Mouse (Mus musculus) activated CD4-positive, CD25-positive, alpha-beta regulatory T cell, adult 4 months (primary cell): ENCODE measurements around the gene Primpol. TPM values are rescaled to one million over a fixed set of nuclear protein-coding genes. Genes with fewer than 3 reads are reported as not detected.
"Not testable (repeated sequence)": the region's sequence is repeated elsewhere in the genome, so short reads cannot be mapped to it uniquely, and the experiment has no call there.

Experiments used
- ATAC-seq: one replicate; pipeline ENCODE4 v1.8.0; 2017
- polyA plus RNA-seq, 2 experiments: library from polyadenylated mRNA; unstranded; fragments of 100-300 nt; shearing (Covaris generic); gene quantifications; one replicate each; pipeline ENCODE4 v1.2.1; 2017

The Primpol gene
- polyA plus RNA-seq, 2 experiments from 2014 or later, result 30.0 to 37.4 TPM

DNA sequence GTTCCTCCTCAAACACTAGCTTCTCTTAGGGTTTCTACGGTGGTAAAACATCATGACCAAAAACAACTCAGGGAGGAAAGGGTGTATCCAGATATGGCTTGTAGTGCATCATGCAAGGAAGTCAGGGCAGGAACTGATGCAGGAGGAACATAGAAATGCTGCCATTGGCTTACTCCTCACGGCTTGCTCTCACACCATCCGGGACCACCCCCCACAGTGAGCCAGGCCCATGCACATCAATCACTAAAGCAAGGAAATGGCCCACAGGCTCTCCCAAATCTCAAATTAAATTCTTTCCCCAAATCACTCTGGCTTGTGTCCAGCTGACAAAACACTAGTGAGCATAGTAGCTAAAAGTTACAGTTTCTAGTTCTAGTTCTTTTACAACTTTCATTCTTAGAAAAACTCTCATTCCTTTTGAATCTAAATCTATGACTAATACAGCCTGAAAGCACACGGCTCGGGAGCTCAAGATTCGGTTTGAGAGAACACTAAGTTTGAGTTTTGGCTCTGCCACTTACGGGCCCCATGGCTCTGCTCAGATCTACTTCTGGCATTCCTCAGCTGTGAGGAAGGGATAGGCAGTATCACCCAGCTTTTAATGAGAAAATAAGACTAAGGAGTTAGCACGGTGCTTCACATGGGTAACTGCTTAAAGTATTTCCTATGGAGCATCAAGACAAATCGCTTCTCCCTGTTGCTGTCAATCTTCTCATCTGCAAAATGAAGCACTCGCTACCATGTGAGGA lies 15.9 kb downstream of the Primpol start:
- no peak for ATAC-seq

DNA sequence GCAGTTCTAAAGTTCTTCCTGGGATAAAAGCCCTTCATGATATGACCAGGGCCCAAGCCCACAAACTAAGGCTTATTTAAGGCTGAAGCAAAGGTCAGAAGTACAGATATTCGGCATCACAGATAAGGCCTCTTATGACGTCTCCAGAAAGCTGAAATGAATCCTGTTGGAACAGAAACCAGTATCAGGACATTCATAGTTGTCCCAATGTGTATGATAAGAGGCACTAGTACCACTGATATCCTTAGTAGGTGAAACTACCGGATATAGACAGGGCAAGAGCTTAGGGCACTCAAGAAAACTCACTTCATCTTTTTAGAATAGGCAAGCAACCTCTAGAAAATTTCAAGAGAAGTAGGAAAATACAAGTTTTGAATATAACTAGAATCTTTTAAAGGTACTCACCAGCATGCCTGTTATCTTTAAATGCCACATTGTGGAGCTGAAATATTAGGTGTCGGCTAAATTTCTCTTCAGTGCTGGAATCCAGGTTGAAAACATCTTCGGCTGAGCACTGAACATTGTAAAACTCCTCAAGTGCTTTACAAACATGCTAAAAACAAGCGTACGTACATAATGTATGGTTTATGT lies 17.6 kb downstream of the Primpol start:
- ATAC-seq, result no peak

DNA sequence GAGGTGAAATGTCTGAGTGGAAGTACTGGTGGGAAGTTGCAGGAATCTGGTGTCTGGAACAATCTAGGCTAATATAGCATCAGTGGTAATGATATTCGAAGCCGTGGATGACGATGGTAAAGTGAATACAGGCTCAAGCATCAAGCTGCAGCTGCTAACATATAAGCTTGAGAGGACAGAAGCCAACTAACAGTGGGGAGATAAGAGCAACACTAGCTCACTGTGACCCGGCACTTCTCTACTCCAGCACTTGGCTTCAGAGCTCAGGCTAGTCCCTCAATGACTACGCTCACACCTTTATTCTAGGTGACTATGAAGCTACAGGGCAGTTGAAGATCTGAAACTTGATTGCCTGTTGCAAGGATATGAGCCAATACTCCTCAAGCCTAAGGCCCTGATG lies 18.3 kb downstream of the Primpol start:
- no peak for ATAC-seq

DNA sequence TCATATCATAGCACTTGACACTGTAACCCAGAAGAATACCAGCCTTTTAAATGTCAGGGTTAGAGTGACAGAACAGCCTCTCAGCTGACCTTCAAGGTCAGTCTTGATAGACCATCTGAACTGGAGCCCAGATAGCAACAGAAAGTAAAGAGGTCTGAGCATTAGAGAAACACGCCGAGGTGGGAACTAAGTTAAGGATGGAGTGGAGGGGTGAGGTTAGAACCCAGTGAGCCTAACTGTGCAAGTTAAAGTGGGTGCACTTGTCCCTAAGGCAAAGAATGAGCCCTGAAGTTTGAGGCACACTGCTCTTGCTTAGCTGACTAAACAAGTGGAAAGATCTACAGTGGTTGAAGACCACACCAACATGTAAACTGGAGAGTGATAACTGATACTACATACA lies 18.9 kb downstream of the Primpol start:
- ATAC-seq, result no peak

DNA sequence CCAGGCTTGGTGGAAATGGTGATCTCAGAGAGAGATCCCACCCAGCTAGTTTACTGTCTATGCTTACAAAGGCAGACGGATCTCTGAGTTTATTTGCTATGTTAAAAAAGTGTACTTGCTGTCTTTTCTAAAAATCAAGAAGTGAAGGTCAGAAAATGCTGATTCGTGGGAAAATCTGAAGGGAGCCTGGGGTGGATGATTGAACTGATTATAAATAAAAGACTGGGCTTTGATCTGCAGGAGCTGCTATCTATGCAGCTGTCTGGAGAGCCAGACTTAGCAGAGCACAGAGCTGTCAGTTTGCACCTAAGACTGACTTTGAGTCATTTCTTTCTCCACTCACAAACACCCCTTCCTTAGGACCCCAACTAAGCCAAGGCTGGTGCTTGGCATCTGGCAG lies 19.6 kb downstream of the Primpol start:
- no peak for ATAC-seq

DNA sequence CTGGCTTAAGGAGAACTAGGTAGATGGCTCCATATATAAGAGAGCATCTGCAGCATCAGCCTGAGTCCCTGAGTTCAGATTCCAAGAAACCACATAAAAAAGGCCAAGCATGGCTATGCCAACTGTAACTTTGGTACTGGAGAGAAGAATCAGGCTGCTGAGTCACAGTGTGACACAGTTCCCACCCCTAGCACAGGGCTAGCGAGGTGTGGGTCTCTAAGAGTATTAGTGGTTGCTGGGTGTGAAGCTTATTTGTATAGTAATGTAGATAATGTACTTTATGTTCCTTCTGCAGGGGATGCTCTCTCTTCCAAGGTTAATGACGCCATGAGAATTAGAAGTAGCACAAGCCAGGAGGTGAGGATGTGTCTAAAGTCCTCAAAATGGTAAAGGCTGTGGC lies 20.5 kb downstream of the Primpol start:
- no peak for ATAC-seq

DNA sequence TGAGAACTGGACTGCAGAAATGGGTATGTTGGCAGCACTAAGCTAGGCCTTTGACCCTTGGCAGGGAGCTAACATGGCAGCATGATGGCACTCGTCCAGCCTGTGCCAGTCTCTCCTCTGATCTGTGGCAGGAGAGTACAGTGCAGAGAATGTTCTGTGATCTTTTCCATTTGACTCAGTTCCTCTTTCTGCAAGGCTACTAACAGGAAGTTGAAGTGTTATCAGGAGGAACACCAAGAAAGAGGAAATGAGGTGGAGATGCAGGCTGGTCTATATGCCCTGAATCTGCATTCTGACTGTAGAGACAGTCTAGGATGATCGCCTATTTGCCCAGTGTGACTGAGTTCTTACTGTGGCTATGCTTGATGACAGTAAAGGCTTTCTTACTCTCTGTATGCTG lies 21.4 kb downstream of the Primpol start:
- ATAC-seq, result no peak

DNA sequence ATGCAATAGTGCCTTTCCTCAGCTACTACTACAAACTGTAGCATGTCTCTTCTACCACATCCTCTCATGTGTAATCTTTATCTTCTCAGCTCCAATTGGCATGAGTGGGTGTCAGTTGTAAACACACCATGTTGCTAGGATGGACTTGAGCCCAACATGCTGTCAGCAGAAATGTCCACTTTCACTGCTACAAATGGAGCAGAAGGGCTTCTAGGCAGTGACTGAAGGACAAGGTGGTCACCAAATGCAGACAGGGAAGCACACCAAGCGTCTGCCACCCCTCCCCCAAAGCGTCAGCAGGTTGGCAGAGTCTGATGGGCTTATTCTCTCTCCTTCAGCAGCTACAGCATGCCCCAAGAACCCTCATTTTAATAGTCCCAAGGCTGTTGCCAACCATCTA lies 23.2 kb downstream of the Primpol start:
- no peak for ATAC-seq

DNA sequence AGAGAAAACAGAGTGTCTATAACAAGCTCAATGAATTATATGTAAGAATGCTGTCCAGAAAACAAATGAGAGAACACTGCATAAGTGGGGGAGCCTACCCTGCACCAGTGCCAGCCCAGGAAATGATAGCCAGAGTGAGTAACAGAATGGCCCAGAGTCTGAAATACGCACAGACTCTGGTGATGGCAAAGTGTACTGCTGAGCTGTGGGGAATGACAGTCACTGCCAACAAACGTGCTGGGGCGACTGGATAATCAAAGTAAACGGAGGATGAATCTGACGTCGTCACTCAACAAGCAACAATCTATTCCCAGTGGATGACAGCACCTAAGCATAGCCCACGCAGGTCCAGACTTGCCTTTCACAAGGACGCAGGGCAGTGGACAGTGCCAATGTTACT lies 23.9 kb downstream of the Primpol start:
- ATAC-seq, result no peak

DNA sequence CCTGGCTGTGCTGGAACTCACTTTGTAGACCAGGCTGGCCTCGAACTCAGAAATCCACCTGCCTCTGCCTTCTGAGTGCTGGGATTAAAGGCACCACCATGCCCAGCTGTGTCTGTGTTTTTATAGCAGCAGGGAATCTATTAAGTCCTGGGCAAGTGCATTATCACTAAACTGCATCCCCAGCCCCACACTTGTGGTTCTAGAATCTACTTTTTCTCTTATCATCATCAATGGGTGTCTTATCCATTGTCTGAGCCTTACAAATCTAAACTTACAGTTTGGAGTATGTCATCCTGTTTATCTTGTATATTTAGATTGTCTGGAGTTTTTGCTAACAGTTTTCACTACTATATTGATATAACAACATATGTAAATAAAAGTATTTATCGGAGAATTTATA lies 28.3 kb downstream of the Primpol start:
- ATAC-seq, result no peak

DNA sequence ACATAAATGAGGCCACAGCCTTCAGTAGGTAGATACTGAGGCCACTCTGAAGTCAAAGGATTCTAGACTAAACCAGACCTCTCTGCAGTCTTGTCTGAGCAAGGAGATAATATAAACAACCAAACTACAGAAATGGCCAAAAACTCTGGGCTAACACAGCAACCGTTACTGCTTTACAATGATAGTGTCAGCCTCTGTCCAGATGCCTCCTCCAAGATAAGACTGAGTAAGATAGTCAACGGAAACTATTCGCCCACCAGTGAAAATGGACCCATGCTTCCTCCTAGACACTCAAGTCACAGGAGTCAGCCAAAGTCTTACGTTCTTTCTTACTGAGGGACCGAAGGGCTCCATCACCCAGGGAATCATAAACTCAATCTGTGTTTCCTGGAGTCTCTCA lies 29.1 kb downstream of the Primpol start:
- ATAC-seq, result no peak

DNA sequence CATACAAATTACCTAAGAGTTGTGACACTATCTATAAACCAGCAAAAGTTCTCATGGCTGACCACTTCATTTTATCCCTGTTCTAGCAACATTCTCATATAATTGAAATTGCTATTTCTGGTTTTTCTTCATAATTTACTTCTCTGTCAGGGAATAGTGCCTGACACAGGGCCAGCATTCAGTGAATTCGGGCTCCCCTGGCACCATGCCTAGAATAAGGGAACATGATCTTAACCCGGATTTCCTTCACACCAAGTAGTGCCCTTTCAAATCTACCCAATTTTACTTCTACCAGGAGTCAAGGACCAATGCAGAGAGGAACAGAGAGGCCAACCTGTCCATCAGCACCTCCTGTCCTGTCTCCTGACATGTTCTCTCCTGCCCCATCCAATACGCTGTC lies 31.4 kb downstream of the Primpol start:
- no peak for ATAC-seq

DNA sequence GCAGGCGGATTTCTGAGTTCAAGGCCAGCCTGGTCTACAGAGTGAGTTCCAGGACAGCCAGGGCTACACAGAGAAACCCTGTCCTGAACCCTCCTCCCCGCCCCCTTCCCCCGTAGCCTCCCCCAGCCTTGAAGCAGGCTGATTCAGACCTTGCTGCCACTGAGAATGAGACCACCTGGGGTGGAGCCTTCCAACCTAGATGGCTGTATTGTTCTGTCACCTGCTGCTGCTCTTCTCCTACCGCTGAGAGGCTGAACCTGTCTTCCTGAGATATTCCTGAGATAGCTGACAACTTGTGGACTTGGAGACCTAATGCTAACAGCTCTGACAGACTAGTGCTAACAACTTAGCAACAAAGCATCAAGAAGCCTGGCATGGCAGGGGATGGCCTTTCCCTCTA lies 32.7 kb downstream of the Primpol start:
- ATAC-seq, result not testable (repeated sequence)

DNA sequence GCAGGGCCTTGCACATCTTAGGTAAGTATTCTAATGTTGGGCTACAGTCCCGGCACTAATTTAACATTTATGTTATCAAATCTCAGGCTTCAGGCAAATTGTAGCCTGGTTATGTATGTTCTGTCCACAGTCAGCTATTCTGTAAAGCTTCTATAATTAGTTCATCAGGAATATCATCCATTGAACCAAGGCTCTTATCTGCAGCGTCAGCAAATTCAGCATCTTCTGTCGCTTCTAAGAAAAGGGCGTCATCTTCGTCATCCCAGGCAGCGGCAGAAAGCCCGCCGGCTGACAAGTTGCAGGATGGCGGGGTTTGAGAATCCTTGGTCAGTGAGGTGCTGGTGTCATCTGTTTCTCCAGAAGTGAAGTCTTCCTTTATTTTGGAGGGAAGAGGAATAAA lies 38.2 kb downstream of the Primpol start:
- ATAC-seq, result no peak

DNA sequence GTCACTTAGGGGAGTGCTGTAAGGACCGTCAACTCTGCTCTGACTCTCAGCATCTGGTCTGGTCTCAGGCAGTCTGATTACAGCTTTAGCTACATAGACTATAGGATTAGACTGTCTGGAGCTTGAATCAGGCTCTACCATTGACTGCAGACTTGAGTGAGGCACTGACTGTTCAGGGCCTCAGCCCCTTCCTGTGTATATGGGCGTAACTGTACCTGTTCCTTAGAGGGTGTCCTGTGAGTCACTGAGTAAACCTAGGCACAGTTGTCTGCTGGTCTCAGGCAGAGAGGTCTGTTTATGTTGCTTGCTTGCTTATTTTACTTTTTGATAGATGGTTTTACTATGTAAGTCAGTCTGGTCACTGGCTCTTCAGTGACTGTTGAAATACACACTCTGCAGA lies 43.0 kb downstream of the Primpol start:
- ATAC-seq, result no peak

DNA sequence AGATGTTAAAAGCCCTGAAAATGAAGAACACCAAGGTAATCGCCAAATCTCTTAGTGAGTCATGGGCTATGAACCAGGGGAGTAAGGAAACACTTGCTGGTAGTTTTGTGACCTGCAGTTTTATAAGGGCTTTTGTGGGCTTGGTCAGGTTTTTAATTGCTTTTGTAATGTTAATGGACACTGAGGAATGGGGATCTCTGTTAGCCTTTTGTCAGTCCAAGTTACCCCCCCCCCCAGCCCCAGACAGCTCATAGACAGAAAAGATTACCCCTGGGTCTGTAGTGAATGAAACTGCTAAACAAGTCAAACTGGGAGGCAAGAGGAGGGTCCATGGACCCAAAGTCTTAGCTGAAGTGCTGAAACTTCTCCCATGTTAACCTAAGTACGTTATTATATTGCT lies 43.6 kb downstream of the Primpol start:
- no peak for ATAC-seq

DNA sequence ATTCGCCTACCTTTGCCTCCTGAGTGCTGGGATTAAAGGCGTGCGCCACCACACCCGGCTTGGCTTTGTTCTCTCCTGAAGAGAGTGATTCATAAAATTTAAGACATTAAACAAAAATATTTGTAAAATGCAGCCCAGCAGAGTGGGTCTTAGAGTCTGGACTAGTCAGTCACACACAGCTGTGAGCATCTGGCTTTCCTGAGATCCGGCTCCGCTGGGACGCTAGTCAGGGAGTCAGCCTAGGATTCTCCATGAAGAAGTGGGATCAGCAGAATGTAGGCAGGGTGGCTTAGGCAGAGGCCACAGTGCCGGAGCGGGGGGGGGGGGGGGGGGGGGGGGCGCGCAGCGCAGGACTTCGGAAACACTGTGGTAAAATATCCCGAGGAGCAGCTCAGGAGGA lies 46.3 kb downstream of the Primpol start:
- ATAC-seq, result no peak

DNA sequence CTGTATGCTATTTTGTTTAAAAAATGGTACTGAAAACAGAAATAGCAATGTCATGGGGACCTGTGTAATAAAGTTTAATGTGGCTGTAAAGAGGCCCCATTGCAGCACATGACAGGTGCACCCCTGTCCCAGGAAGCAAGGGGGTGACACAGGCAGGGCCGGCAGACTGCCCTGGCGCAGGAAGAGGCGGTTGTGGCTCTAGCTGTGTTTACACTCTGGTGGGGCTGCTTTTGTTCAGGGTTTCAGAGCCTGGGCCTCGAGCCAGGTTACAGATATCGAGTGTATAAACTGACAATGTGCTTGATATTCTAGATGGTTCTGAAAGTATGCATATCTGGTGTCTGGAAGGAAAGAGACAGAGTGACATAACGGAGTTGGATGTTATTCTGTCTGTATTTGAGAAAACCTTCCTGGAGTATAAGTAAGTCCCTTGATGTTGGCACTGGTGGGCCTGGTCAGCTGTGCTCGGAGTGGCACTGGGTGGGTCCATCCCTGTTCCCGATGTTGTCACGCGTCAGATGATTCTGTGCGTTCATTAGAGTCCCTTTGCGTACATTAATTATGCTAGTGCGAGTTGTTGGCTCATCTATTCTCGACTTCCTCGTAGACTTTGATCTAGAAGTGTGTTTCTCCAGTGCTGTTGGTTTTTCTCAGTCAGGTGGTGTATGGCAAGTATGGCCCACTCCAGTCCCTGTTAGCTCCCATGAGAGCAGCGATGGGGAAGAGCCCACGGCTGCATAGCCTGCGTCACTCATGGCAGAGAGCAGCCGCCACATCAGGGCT lies 47.2 kb downstream of the Primpol start:
- ATAC-seq, result no peak

DNA sequence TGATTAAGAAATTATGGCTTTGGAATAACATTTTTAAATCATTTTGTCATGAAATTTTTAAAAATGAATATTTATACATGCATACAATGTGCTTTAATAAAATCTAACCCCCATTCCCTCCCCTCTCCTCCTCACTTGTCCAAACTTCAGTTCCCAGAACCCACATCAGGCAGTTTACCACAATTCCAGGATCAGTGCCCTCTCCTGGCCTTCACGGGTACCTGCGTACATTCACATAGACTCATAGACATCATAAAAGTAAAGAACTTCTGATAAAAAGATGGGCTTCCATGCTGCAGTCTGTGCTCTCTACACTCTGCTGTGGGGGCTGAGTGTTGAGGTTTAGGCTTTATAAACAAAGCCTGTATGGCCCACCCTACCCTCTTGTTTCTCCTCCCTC lies 48.1 kb downstream of the Primpol start:
- no peak for ATAC-seq

DNA sequence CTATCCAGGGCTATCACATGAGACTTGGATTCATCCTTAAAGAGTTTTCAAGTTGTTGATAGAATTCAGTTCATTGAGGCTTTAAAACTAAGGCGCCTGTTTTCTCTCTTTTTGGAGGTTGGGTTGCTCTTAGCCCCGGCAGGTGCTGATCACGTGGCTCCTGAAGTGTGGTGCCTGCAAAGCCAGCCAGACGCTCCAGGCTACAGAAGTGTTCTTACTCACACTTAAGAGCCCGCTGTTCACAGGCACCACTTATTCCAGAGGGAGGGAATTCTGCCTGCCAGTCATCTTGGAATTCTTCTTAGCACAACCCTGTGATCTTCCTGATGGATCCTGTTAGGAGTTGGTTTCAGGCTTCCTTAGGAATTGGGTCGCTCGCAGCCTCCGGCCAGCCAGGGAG lies 49.1 kb downstream of the Primpol start:
- no peak for ATAC-seq

DNA sequence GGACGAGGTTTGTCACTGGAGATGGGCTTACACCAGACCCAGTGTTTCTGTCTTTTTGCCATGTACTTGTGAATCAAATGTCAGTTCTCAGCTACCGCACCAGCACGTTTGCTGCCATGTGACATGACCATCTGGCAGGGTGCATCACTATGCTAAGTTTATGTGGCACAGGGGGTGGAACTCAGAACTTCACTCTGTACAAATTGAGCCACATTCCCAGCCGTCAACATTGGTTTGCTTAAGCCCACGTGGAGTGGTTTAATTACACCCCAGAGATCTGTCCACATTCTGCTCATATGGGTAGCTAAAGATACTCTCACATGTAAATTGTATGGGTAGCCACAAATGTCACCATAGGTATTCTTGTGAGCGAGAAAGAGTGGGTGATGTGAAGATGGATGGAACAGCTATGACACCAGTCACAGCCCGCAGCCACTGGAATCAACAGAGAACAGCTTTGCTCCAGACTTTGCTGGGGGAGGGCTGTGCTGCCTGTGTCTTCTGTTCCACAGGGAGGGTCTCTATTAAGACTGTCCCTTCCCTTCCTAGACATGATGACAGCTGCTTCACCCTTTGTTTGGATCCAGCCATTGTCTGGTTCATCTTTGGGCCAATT lies 50.0 kb downstream of the Primpol start:
- no peak for ATAC-seq

DNA sequence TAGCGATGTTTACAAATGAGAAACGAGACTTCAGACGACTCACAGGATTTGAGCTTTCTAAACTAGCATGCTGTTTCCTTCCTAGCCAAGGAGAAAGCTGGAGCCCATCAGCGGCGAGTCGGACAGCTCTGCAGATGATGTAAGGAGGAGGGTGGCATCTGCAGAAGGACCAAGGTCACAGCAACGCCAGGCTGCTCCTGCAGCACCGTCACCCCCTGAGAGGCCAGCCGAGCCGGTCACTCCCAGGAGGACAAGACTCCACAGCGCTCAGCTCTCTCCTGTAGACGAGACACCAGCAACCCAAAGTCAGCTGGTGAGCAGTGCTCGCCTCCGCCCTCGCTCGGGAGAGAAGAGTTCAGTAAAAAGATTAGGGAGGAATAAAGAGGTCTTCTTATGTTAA lies 54.7 kb downstream of the Primpol start:
- ATAC-seq, result no peak

DNA sequence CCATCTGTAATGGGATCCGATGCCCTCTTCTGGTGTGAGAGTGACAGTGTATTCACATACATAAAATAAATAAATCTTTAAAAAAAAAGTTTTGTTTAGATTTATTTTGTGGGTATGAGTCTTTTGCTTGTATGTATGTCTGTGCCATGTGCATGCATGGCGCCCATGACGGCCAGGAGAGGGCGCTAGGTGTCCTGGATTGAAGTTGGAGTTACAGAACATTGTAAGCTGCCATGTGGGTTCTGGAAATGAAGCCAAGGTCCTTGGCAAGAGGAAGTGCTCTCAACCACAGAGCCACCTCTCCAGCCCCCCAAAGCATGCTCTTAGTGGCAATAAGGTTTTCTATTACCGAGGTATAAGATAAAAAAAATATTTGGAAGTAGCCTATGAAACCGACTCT lies 57.6 kb downstream of the Primpol start:
- no peak for ATAC-seq

DNA sequence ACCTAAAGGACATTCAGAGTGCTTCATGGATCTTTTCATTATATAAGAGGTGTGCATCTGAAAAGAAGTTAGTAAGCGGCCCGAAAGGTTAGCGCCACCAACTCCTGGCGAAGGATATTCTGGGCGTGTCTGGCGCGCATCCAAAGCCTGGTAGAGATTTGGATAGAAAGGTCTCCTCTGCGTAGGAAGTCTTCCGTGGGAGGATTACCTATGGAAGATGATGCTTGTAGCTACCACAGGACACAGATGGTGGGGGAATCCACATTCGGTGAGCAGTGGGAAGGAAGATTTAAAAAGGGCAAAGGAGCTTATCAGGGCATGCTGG lies 64.6 kb downstream of the Primpol start:
- ATAC-seq, result no peak
